Mouse (Mus musculus): Measurements from ENCODE around the gene Taf1c. TPM values are rescaled to one million over a fixed set of nuclear protein-coding genes. Genes with fewer than 3 reads are reported as not detected.

Taf1c gene
- polyA plus RNA-seq, 1 experiment = 7.1 TPM

GRCm38 (mm10) chr8:119580441-119581161 lies 24.4 kb downstream of the Taf1c start:
- Histone ChIP-seq H3K27ac (ENCODE audit: insufficient read depth, low read depth, low read length) (no peak overlapping the region), H3K4me1 (ENCODE audit: control insufficient read depth, insufficient read depth, low read length) (0 out of 2 replicates have a peak, but pooled peaks cover 3% of the 10 kb centered on the region), H3K4me3 (ENCODE audit: insufficient read depth, low read length) (no peak overlapping the region)
- TF ChIP-seq CTCF (IDR thresholded peaks at IDR 0.05; ENCODE audit: low read depth, low read length) (no peak), POLR2A (IDR thresholded peaks at IDR 0.05; ENCODE audit: borderline replicate concordance, low read depth, low read length) (no peak)

DNA sequence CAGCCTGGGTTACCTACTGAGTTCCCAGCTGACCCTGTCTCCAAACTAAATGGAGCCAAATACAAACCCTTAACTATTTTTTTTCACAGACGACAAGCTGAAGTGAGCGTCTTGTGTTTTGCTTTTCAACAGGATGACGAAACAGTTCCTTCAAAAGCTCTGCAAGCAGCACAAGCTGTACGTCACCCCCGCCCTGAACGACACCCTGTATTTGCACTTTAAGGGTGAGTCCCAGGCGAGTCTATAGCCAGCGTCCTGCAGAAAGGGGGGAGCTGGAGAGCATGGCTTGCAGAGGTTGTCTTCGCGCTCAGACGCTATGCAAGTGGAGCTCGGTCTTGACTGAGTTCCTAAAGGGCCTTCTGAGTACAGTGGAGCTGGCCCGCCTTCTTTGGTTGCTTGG lies 25.9 kb downstream of the Taf1c start:
- H3K4me1 ChIP-seq (ENCODE audit: control insufficient read depth, insufficient read depth, low read length) = 0 out of 2 replicates have a peak, but pooled peaks cover 4% of the 10 kb centered on the region
- no peak overlapping the region for H3K4me3 ChIP-seq (ENCODE audit: insufficient read depth, low read length)
- TF ChIP-seq CTCF (IDR thresholded peaks at IDR 0.05; ENCODE audit: low read depth, low read length) (no peak), POLR2A (IDR thresholded peaks at IDR 0.05; ENCODE audit: borderline replicate concordance, low read depth, low read length) (no peak)
- no peak overlapping the region for H3K27ac ChIP-seq (ENCODE audit: insufficient read depth, low read depth, low read length)

DNA sequence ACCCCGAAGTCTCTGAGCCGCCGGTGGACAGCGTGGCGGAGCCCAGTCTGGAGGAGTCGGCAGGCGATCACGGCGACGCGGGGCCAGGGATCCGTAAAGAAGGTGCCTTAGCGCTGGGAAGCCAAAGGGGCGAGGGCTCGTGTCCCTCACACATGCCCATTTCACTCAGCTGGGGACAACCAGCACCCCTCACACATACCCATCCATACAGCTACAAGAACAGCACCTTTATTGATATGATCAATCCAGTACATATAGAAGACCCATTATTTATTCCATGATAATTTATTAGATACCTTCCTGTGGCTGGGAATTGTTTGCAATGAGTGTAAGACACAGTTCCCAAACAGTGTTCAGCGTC lies 29.7 kb downstream of the Taf1c start:
- Histone ChIP-seq H3K27ac (ENCODE audit: insufficient read depth, low read depth, low read length) (no peak overlapping the region), H3K4me3 (ENCODE audit: insufficient read depth, low read length) (peak overlapping the region; percentile 77), H3K4me1 (ENCODE audit: control insufficient read depth, insufficient read depth, low read length) (peaks cover 9% of the 10 kb centered on the region; the same call in 1 of the 2 replicates)
- TF ChIP-seq CTCF (IDR thresholded peaks at IDR 0.05; ENCODE audit: low read depth, low read length) (no peak), POLR2A (IDR thresholded peaks at IDR 0.05; ENCODE audit: borderline replicate concordance, low read depth, low read length) (no peak)

- Histone ChIP-seq H3K4me3 (ENCODE audit: insufficient read depth, low read length) (peak within 1 kb of the TSS; percentile 77), H3K27ac (ENCODE audit: insufficient read depth, low read depth, low read length) (peak within 1 kb of the TSS; percentile 9), H3K4me1 (ENCODE audit: control insufficient read depth, insufficient read depth, low read length) (peaks cover 9% of the 10 kb centered on the region; the same call in 1 of the 2 replicates)
- TF ChIP-seq POLR2A (IDR thresholded peaks at IDR 0.05; ENCODE audit: borderline replicate concordance, low read depth, low read length) (no peak), CTCF (IDR thresholded peaks at IDR 0.05; ENCODE audit: low read depth, low read length) (no peak)
These were observed 30.3 kb downstream of the Taf1c start, which contains the start of the genes Hsdl1 and Dnaaf1 for GRCm38 (mm10) chr8:119574437-119575365. Hsdl1 (minus strand) TSS chr8:119575183. Dnaaf1 (plus strand) TSS chr8:119575235.

GRCm38 (mm10) chr8:119572411-119572810 lies 32.6 kb downstream of the Taf1c start:
- Histone ChIP-seq H3K4me3 (ENCODE audit: insufficient read depth, low read length) (no peak overlapping the region), H3K27ac (ENCODE audit: insufficient read depth, low read depth, low read length) (no peak overlapping the region), H3K4me1 (ENCODE audit: control insufficient read depth, insufficient read depth, low read length) (peaks cover 8% of the 10 kb centered on the region; the same call in 1 of the 2 replicates)
- TF ChIP-seq CTCF (IDR thresholded peaks at IDR 0.05; ENCODE audit: low read depth, low read length) = no peak
- no peak for TF ChIP-seq POLR2A (IDR thresholded peaks at IDR 0.05; ENCODE audit: borderline replicate concordance, low read depth, low read length)

DNA sequence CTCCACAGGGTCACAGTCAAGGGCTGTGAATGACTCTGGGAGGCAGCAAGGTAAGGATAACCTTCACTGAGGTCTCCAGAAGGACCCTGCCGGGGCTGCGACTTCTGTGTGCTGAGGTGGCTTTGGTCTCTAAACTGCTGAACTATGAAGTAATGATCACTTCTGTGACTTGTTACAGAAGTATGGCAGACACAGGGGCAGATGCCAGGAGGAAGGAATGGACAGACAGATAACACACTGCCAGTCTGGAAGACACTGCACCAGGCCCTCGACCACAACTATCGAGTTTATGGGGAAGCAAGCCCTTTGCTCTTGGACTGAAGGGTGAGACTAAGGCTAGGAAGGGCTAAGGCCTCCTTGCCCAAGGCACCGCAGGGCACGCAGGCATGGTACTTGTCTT lies 33.9 kb downstream of the Taf1c start:
- no peak overlapping the region for H3K4me3 ChIP-seq (ENCODE audit: insufficient read depth, low read length)
- TF ChIP-seq POLR2A (IDR thresholded peaks at IDR 0.05; ENCODE audit: borderline replicate concordance, low read depth, low read length) (no peak), CTCF (IDR thresholded peaks at IDR 0.05; ENCODE audit: low read depth, low read length) (no peak)
- H3K4me1 ChIP-seq (ENCODE audit: control insufficient read depth, insufficient read depth, low read length) = peaks cover 6% of the 10 kb centered on the region; the same call in 1 of the 2 replicates
- no peak overlapping the region for H3K27ac ChIP-seq (ENCODE audit: insufficient read depth, low read depth, low read length)

DNA sequence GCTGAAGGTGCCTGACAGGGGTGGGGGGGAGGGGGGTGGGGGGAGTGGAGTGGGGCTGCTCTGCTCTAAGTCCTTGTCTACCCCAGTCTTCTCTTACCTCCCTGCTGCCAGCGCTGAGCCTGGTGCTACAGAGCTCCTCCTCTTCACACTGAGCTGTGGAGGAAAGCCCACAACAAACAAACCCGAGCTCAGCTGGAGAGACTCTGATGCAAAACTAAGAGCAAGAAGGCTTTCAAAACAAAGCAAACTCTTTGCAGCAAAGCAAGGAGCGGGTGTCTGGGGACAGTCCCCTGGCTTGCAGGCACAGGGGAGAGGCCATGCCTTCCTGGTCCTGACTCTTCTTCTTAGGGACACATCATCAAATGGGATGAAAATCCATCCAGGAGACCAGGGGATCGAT lies 35.1 kb downstream of the Taf1c start:
- Histone ChIP-seq H3K27ac (ENCODE audit: insufficient read depth, low read depth, low read length) (no peak overlapping the region), H3K4me1 (ENCODE audit: control insufficient read depth, insufficient read depth, low read length) (peaks cover 6% of the 10 kb centered on the region; the same call in 1 of the 2 replicates), H3K4me3 (ENCODE audit: insufficient read depth, low read length) (no peak overlapping the region)
- TF ChIP-seq CTCF (IDR thresholded peaks at IDR 0.05; ENCODE audit: low read depth, low read length) = no peak
- no peak for TF ChIP-seq POLR2A (IDR thresholded peaks at IDR 0.05; ENCODE audit: borderline replicate concordance, low read depth, low read length)

- Histone ChIP-seq H3K27ac (ENCODE audit: insufficient read depth, low read depth, low read length) (no peak overlapping the region), H3K4me1 (ENCODE audit: control insufficient read depth, insufficient read depth, low read length) (peaks cover 4% of the 10 kb centered on the region; the same call in 1 of the 2 replicates), H3K4me3 (ENCODE audit: insufficient read depth, low read length) (no peak overlapping the region)
- no peak for TF ChIP-seq POLR2A (IDR thresholded peaks at IDR 0.05; ENCODE audit: borderline replicate concordance, low read depth, low read length)
- TF ChIP-seq CTCF (IDR thresholded peaks at IDR 0.05; ENCODE audit: low read depth, low read length) = no peak
These were observed 36.1 kb downstream of the Taf1c start for GRCm38 (mm10) chr8:119568951-119569350.

DNA sequence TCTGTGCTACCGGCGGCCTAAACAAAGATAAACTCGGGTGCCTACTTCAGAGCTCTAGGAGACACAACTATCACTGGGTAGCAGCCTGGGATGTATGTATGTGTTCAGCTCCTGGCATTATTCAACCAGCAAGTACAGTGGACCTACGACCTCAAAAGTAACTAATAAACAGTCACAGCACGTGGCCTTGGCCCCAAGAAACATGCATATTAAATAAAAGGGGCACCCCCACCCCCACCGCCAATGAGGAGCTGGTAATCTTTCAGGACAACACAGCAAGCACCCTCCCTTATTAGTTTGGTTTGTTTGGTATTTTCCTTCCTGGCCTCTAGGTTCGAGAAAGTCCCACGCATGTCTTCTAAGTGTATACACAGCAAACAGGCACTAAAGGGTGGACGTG lies 36.8 kb downstream of the Taf1c start:
- Histone ChIP-seq H3K27ac (ENCODE audit: insufficient read depth, low read depth, low read length) (no peak overlapping the region), H3K4me1 (ENCODE audit: control insufficient read depth, insufficient read depth, low read length) (no peaks in the 10 kb centered on the region)
- TF ChIP-seq POLR2A (IDR thresholded peaks at IDR 0.05; ENCODE audit: borderline replicate concordance, low read depth, low read length) = no peak
- TF ChIP-seq CTCF (IDR thresholded peaks at IDR 0.05; ENCODE audit: low read depth, low read length) = no peak

More for the DNA sequence above, 36.8 kb downstream of the Taf1c start:
- no peak overlapping the region for H3K4me3 ChIP-seq (ENCODE audit: insufficient read depth, low read length)
